Mouse (Mus musculus) stomach, postnatal 0 days (tissue): ENCODE results near the gene Fkbp14. TPM values are rescaled to one million over a fixed set of nuclear protein-coding genes. Genes with fewer than 3 reads are reported as not detected.
A peak's percentile ranks its signal among the peaks of the same experiment; 100 is the strongest.

ENCODE experiments used
- ATAC-seq: fragments of 200-750 bp; cut with Nextera tagmentation; 2 replicates; pipeline ENCODE4 v1.8.0; 2017; ENCODE audit not compliant: low FRiP score, low TSS enrichment
- DNase-seq: peaks from one replicate; pipeline ENCODE4 v3.0.0-alpha.2; 2016; ENCODE audit warnings: low spot score
- H3K27ac ChIP-seq: fragments of 300-500 bp; sonication (generic); replicated peaks from 2 replicates; pipeline ENCODE4 v1.5.1; 2014; ENCODE audit warnings: mild to moderate bottlenecking, control low read depth
- H3K27me3 ChIP-seq: fragments of 300-500 bp; sonication (generic); 2 replicates; pipeline ENCODE4 v1.6.1; 2014; ENCODE audit warnings: low read length; ENCODE audit not compliant: control insufficient read depth, insufficient read depth
- H3K36me3 ChIP-seq: fragments of 300-500 bp; sonication (generic); 2 replicates; pipeline ENCODE4 v1.6.1; 2014; ENCODE audit warnings: low read length, mixed read lengths; ENCODE audit not compliant: control insufficient read depth, insufficient read depth
- H3K4me1 ChIP-seq: fragments of 300-500 bp; sonication (generic); replicated peaks from 2 replicates; pipeline ENCODE4 v1.6.1; 2014; ENCODE audit warnings: antibody characterized with exemption; ENCODE audit not compliant: control insufficient read depth, insufficient read depth
- H3K4me2 ChIP-seq: fragments of 300-500 bp; sonication (generic); replicated peaks from 2 replicates; pipeline ENCODE4 v1.6.1; 2014; ENCODE audit warnings: low read depth, mild to moderate bottlenecking, control low read depth, moderate library complexity
- H3K4me3 ChIP-seq: fragments of 300-500 bp; sonication (generic); 2 replicates; pipeline ENCODE4 v1.5.1; 2014; ENCODE audit warnings: low read depth, low read length, control low read depth
- H3K9ac ChIP-seq: fragments of 300-500 bp; sonication (generic); 2 replicates; pipeline ENCODE4 v1.6.1; 2014; ENCODE audit warnings: mild to moderate bottlenecking, low read length, control low read depth, mixed read lengths
- H3K9me3 ChIP-seq: fragments of 300-500 bp; sonication (generic); 2 replicates; pipeline ENCODE4 v1.6.1; 2016; ENCODE audit warnings: low read length; ENCODE audit not compliant: control insufficient read depth
- CTCF ChIP-seq: IDR thresholded peaks from 2 replicates; pipeline ENCODE4 v1.5.1; 2016; ENCODE audit warnings: antibody characterized with exemption, low read depth, mild to moderate bottlenecking, moderate library complexity
- EP300 ChIP-seq: optimal IDR thresholded peaks from 2 replicates; pipeline ENCODE3; 2016; ENCODE audit warnings: antibody characterized with exemption
- WGBS: fragments of 180-500 bp; shearing (Covaris S2); extraction: QIAGEN DNeasy Blood & Tissue Kit; methylation state at CpG from one replicate; pipeline ENCODE4 v1.1.7; 2014; 5-methylcytosine and 5-hydroxymethylcytosine counted together
- polyA plus RNA-seq: library from polyadenylated mRNA; unstranded; fragments of >200 nt; fragmentation: Nextera tagmentation; extraction: Ambion mirVana; gene quantifications from 2 replicates; pipeline ENCODE4 v1.2.1, GENCODE M21; 2015

Gene Fkbp14
- polyA plus RNA-seq, 1 experiment from 2014 or later: 12.4 TPM

- no peaks in the 10 kb centered on the region for H3K9me3 ChIP-seq
- H3K36me3 ChIP-seq: no peaks in the 10 kb centered on the region
- H3K4me1 ChIP-seq: 0 out of 2 replicates have a peak, but pooled peaks cover 2% of the 10 kb centered on the region
- TF ChIP-seq EP300: no peak
- no peak for TF ChIP-seq CTCF
- no peaks in the 10 kb centered on the region for H3K27me3 ChIP-seq
- WGBS: 39% methylated on average over 3 of the region's 3 CpGs
- 0 out of 2 replicates have a peak overlapping the region, but pooled peaks have one; percentile 13 for H3K27ac ChIP-seq
- H3K9ac ChIP-seq: no peak overlapping the region
- H3K4me2 ChIP-seq: no peak overlapping the region; the same call in 1 of the 2 replicates
- peak; percentile 32; the same call in 1 of the 2 replicates for ATAC-seq
- DNase-seq: no peak
- H3K4me3 ChIP-seq: no peak overlapping the region
Observed at GRCm38 (mm10) chr6:54565012-54565411, 32.1 kb downstream of the Fkbp14 start.

DNA sequence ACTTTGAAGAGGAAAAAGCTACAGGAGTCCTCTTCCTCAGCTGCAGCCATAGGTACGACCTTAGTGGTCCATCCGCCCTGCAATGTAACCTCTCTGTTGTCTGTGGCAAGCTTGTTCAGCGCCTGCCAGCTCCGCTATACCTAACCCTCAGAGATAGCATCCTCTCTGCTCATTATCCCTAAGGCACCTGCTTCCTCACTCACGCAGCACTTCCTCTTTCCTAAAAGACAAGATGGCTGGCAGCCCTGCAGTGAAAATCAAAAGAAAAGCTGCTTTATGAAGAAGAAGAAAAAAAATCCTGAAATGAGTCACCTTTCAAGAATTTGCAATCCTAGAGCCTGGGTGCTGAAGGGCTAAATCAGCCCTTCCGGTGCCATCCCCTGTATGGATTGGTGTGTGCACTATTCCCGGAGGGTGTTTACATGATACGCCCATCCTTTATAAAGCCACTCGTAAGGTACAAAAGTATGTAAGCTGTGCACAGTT is 32.6 kb downstream of the Fkbp14 start:
- Histone ChIP-seq H3K9me3 (no peaks in the 10 kb centered on the region), H3K27ac (0 out of 2 replicates have a peak overlapping the region, but pooled peaks have one; percentile 13), H3K27me3 (no peaks in the 10 kb centered on the region), H3K9ac (no peak overlapping the region), H3K36me3 (no peaks in the 10 kb centered on the region), H3K4me1 (0 out of 2 replicates have a peak, but pooled peaks cover 2% of the 10 kb centered on the region), H3K4me3 (no peak overlapping the region), H3K4me2 (no peak overlapping the region)
- 60% methylated on average over 9 of the region's 9 CpGs for WGBS
- ATAC-seq (no peak), DNase-seq (no peak)
- TF ChIP-seq EP300 (no peak), CTCF (no peak)

DNA sequence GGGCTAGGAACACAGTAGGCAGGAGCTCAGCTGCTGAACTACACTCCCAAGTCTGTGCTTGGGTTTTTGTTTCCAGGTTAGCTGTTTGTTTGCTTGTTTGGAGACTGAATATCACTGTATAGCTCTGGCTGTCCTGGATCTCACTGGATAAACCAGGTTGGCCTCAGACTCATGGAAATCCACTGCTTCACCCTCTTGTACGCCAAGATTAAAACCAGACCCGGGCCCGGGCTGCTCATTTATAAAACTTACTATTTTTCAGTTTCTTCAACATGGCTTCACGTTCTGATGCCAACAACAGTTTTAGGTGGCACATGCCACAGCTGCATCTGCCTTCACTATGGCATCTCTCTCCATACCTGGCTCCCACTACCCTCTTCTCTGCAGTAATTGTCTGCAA is 33.5 kb downstream of the Fkbp14 start:
- no peaks in the 10 kb centered on the region for H3K9me3 ChIP-seq
- WGBS: 94% methylated on average over 4 of the region's 4 CpGs
- TF ChIP-seq EP300: no peak
- no peak for TF ChIP-seq CTCF
- H3K27me3 ChIP-seq: no peaks in the 10 kb centered on the region
- no peak for DNase-seq
- no peak for ATAC-seq
- 0 out of 2 replicates have a peak, but pooled peaks cover 2% of the 10 kb centered on the region for H3K4me1 ChIP-seq
- no peak overlapping the region for H3K27ac ChIP-seq
- no peak overlapping the region for H3K4me2 ChIP-seq
- H3K4me3 ChIP-seq: no peak overlapping the region
- H3K9ac ChIP-seq: no peak overlapping the region
- H3K36me3 ChIP-seq: no peaks in the 10 kb centered on the region

DNA sequence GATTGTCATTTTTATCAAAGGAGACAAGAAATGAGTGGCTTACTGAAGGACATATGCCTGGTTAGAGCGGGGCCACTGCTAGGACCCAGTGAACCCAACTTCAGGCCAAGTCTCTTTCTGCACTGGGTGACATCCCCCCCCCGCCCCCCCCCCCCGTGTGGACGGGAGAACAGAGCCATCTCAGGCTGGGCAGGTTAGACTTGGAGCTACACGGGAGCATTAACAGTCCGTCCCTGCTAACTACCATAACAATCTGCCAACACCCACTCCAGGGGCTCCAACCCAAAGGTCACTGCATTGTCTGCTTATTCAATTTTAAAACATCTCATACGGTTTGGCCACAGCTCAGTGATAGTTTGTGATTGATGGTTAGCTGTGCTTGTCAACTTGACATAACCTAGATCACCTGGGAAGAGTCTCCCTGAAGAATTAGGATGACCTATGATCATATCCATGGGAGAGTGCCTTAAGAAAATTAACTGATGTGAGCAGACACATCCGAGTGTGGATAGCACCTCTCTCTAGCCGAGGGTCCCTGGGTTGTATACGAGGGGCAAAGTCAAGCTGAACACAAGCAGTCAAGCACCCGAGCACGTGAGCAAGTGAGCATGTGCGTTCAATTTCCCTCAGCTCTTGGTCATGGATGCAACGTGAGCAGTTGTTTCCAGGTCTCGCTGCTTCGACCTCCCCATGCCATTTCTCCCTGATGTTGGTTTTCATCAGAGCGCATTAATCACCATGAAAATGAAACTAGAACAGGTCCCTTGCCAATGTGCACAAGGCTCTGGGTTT is 34.9 kb downstream of the Fkbp14 start:
- no peak overlapping the region for H3K4me3 ChIP-seq
- H3K4me1 ChIP-seq: 0 out of 2 replicates have a peak, but pooled peaks cover 2% of the 10 kb centered on the region
- H3K27ac ChIP-seq: no peak overlapping the region
- no peak for DNase-seq
- WGBS: 78% methylated on average over 17 of the region's 17 CpGs
- H3K27me3 ChIP-seq: no peaks in the 10 kb centered on the region
- H3K4me2 ChIP-seq: no peak overlapping the region
- TF ChIP-seq CTCF (no peak), EP300 (no peak)
- no peaks in the 10 kb centered on the region for H3K36me3 ChIP-seq
- H3K9ac ChIP-seq: no peak overlapping the region
- H3K9me3 ChIP-seq: no peaks in the 10 kb centered on the region
- ATAC-seq: no peak

DNA sequence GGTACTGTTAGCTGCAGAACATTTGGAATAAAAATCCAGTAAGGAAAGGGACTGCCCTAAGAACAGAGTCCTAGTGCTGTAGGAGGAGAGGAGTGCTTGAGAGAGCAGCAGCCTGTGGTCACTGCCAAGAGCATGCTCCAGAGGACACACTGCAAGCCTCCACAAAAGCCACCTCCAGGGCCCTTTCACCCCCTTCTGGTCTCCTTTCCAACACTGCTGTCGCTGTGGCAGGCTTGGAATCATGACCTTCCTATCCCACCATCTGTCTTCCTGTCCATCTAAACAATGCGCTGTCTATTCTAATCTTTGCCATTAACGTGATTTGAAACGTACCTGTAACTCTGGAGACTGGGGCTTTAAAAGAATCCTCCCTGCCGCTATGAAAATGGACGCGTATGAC is 38.6 kb downstream of the Fkbp14 start:
- no peak overlapping the region for H3K4me3 ChIP-seq
- H3K4me2 ChIP-seq: no peak overlapping the region
- H3K27me3 ChIP-seq: no peaks in the 10 kb centered on the region
- no peaks in the 10 kb centered on the region for H3K9me3 ChIP-seq
- H3K4me1 ChIP-seq: no peaks in the 10 kb centered on the region
- DNase-seq (no peak), ATAC-seq (no peak)
- WGBS: 62% methylated on average over 7 of the region's 7 CpGs
- no peak overlapping the region for H3K27ac ChIP-seq
- no peak overlapping the region for H3K9ac ChIP-seq
- no peaks in the 10 kb centered on the region for H3K36me3 ChIP-seq
- TF ChIP-seq EP300 (no peak), CTCF (no peak)

DNA sequence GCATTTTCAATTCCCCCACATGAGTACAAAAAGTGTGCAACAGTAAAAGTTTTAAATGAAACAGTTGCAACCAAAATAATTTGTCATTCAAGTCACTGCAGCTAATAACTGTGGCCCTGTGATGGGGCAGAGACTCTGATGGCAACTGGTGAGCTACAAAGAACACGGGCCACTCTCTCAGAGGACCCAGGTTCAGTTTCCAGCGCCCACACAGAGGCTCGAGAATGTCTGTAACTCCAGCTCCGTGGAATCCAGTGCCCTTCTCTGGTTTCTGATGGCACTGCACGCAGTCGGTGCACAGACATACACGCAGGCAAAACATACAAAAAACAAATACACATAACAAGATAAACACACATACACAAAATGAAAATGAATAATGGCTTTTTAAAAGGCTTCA is 39.4 kb downstream of the Fkbp14 start:
- no peak overlapping the region for H3K4me3 ChIP-seq
- DNase-seq: no peak
- H3K36me3 ChIP-seq: no peaks in the 10 kb centered on the region
- H3K27me3 ChIP-seq: no peaks in the 10 kb centered on the region
- H3K4me2 ChIP-seq: no peak overlapping the region
- H3K9me3 ChIP-seq: no peaks in the 10 kb centered on the region
- TF ChIP-seq CTCF (no peak), EP300 (no peak)
- 91% methylated on average over 7 of the region's 7 CpGs for WGBS
- H3K27ac ChIP-seq: no peak overlapping the region
- H3K9ac ChIP-seq: no peak overlapping the region
- H3K4me1 ChIP-seq: no peaks in the 10 kb centered on the region
- no peak for ATAC-seq
